ENCODE assay signal across 12 mouse cellular contexts in the genomic region with DNA sequence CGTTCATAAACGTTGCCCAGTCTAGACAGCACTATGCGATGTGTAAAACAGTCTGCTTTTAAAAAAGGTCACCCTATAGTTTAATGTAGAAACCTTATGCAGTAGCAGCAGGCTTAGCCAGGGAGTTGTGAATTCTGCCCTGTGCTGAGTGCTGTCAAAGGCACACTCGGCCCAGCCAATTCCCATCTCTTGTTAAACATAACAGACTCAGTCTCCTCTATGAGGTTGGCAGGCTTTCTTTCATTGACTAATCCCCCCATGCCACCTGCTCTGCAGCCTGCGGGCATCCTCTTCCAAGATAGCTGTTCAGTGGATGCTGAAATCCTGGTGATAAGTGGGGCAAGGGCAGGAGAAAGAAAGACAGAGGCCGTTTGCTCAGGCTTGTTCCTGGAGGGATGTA. TPM values are rescaled to one million over a fixed set of nuclear protein-coding genes. Genes with fewer than 3 reads are reported as not detected.
DNase-seq lines count a peak whose midpoint lies in the region; ATAC-seq and TF ChIP-seq lines count a peak whose summit lies in the region.
"Had no signal": no experiment of that assay in that cellular context is flagged by ENCODE, and none has a peak within 500 bp of the region (broad histone marks: within the 10 kb centered on the region; RNA-seq: fewer than 3 reads in every experiment).

No protein-coding gene starts in this region.

- H3K27me3 ChIP-seq in lung, embryonic 14.5 days (ENCODE audit: insufficient read depth, low read length) = no peaks in the 10 kb centered on the region
- H3K27me3 ChIP-seq: embryonic facial prominence, embryonic 12.5 days; hindbrain, embryonic 13.5 days; stomach, embryonic 15.5 days had no signal

- H3K9me3 ChIP-seq in lung, embryonic 14.5 days (ENCODE audit: low read depth, low read length) = no peaks in the 10 kb centered on the region
- H3K9me3 ChIP-seq: embryonic facial prominence, embryonic 12.5 days; hindbrain, embryonic 13.5 days; stomach, embryonic 15.5 days had no signal

- H3K4me3 ChIP-seq in lung, embryonic 14.5 days (ENCODE audit: low read depth, low read length) = no peak overlapping the region
- H3K4me3 ChIP-seq: embryonic facial prominence, embryonic 12.5 days; hindbrain, embryonic 13.5 days; stomach, embryonic 15.5 days had no signal

- no peak overlapping the region for H3K4me2 ChIP-seq in lung, embryonic 14.5 days
- H3K4me2 ChIP-seq: embryonic facial prominence, embryonic 12.5 days; hindbrain, embryonic 13.5 days; stomach, embryonic 15.5 days had no signal

- no peak for TF ChIP-seq CTCF in lung, embryonic 14.5 days (IDR thresholded peaks at IDR 0.05; ENCODE audit: low read depth)

- H3K9ac ChIP-seq in lung, embryonic 14.5 days = no peak overlapping the region
- H3K9ac ChIP-seq: embryonic facial prominence, embryonic 12.5 days; hindbrain, embryonic 13.5 days; stomach, embryonic 15.5 days had no signal

- peaks cover 23% of the 10 kb centered on the region for H3K4me1 ChIP-seq in lung, embryonic 14.5 days (ENCODE audit: insufficient read depth)

- H3K27ac ChIP-seq in lung, embryonic 14.5 days (ENCODE audit: low read depth) = peak overlapping the region; percentile 68
- H3K27ac ChIP-seq: embryonic facial prominence, embryonic 12.5 days; hindbrain, embryonic 13.5 days; stomach, embryonic 15.5 days had no signal

- peaks cover 13% of the 10 kb centered on the region; the same call in 1 of the 2 replicates for H3K36me3 ChIP-seq in lung, embryonic 14.5 days (ENCODE audit: insufficient read depth)
- H3K36me3 ChIP-seq: stomach, embryonic 15.5 days had no signal

- 55% methylated on average over 6 of the region's 6 CpGs for WGBS in lung, embryonic 14.5 days

- DNase-seq in lung, embryonic 14.5 days = no peak
- no peak for DNase-seq in lung, postnatal 10 days
- peak; percentile 78 for DNase-seq in cerebellum, adult 8-10 months
- peak; percentile 43 to 58 for DNase-seq in layer of hippocampus, postnatal 10 days (ENCODE audit: low spot score in 2 of 2)
- no peak for DNase-seq in embryo, embryonic 10.5 days (ENCODE audit: low spot score)
- DNase-seq in kidney, adult 18-20 months = no peak
- DNase-seq: kidney, postnatal 14 days; right cerebral cortex, postnatal 14 days had no signal

- no peak for ATAC-seq in lung, embryonic 14.5 days (ENCODE audit: insufficient read depth)
- ATAC-seq in cerebellum, adult (ENCODE audit: insufficient number of reproducible peaks, low FRiP score, low TSS enrichment) = peak; percentile 24; the same call in 1 of the 2 replicates

RNA-seq across cellular contexts. Expression of a gene that starts 27.1 kb away (rescaled TPM):
- 1.5 and 1.8 TPM in 2 replicates for polyA plus RNA-seq in lung, embryonic 14.5 days (2014; fragmentation: Nextera tagmentation; extraction: Ambion mirVana)
- total RNA-seq in layer of hippocampus, postnatal 10 days (2021) = 10 to 100 TPM; 45.2 to 54.6 TPM

Comparison
In these comparisons a context has a peak if more than half of its experiments do, and no peak if none do; other contexts are left out.
1. DNase-seq: peak in cerebellum, adult 8-10 months (single experiment) and layer of hippocampus, postnatal 10 days (2 of 2); none in lung, embryonic 14.5 days (single experiment), lung, postnatal 10 days (single experiment), embryo, embryonic 10.5 days (single experiment) and kidney, adult 18-20 months (single experiment).